Mouse (Mus musculus) lung, postnatal 0 days (tissue): Measurements from ENCODE around the gene Zfp827.

Experiments
- CTCF ChIP-seq: IDR thresholded peaks from 2 replicates; pipeline ENCODE4 v1.5.1; 2016; ENCODE audit warnings: antibody characterized with exemption, mild to moderate bottlenecking
- EP300 ChIP-seq: IDR thresholded peaks from 2 replicates; pipeline ENCODE4 v1.6.1; 2016; ENCODE audit warnings: antibody characterized with exemption, mild to moderate bottlenecking, control low read depth

DNA sequence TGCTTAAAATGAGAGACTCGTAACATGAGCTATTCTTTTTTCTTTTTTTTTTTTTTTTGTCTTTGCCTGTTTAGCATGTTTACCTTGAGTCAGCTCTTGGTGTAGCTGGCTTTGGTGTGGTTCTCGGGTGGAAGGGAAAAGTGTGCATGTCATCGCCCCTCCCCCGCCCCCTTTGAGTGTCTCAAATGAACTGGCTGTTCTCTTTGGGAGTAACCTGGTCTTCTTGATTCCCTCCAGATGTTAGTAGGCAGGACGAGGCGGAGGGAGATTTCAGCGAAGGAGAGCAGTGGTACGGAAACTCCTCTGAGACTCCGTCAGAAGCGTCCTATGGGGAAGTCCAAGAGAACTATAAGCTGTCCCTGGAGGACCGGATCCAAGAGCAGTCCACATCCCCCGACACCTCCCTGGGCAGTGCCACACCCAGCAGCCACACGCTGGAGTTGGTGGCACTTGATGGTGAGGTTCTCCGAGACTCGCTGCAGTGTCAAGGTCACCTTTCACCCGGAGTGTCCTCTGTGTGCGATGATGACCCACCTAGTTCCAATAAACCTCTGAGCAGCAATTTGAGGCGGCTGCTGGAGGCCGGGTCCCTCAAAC lies 31.9 kb downstream of the Zfp827 start:
- TF ChIP-seq CTCF, result no peak
- TF ChIP-seq EP300, result no peak
